Mouse (Mus musculus): Measurements from ENCODE around the gene Stxbp1. TPM values are rescaled to one million over a fixed set of nuclear protein-coding genes. Genes with fewer than 3 reads are reported as not detected.
"Not testable (repeated sequence)": the region's sequence is repeated elsewhere in the genome, so short reads cannot be mapped to it uniquely, and the experiment has no call there.

The Stxbp1 gene
- total RNA-seq, 2 experiments from 2014 or later: 10.1 to 14.3 TPM

GRCm38 (mm10) chr2:32874951-32875674 lies 28.1 kb upstream of the Stxbp1 start:
- DNase-seq: no peak
- intact Hi-C loops (cut with DNase I): no loop called here

- no peak for DNase-seq
- intact Hi-C loops (cut with DNase I): no loop called here
Measured at GRCm38 (mm10) chr2:32874070-32874469, 27.0 kb upstream of the Stxbp1 start.

DNA sequence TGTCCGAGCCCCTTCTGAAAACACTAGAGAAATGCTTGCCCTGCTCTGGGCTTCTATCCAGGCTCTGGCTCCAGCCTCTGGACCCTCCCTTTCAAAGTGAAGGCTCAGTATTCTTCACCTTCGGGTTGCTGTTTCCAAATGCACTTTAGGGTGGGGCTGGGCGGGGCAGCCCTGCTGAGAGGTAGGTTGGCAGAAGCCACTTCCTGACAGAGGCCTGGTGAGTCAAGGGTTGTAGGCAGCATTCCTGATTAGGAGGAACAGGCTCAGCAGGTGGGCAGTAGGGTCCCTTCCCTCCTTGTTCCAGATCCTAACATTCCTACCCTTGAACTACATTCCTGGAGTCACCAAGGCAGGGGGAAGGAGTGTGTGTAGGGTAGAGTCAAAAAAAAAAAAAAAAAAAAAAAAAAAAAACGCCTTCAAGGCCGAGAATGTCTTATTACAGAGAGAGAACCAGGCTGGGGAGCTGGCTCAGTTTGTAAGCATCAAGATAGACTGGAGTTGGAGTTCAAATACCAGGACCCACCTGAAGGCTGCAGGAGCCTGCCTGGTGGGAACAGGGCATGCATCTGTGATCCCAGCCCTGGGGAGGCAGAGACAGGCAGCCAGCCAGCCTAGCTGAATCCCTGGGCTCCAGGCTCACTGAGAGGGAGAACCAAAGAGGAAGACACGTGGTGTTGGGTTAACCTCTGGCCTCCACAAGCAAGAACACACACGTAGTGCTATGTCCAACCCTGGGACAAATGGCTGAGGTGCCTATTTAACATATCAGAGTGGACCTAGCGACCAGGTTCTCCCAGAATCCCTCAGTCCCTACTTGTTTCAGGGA lies 23.4 kb upstream of the Stxbp1 start:
- intact Hi-C loops (cut with DNase I): no loop called here
- DNase-seq: no peak

GRCm38 (mm10) chr2:32869721-32870274 lies 22.8 kb upstream of the Stxbp1 start:
- DNase-seq: no peak
- intact Hi-C loops (cut with DNase I): no loop called here

DNA sequence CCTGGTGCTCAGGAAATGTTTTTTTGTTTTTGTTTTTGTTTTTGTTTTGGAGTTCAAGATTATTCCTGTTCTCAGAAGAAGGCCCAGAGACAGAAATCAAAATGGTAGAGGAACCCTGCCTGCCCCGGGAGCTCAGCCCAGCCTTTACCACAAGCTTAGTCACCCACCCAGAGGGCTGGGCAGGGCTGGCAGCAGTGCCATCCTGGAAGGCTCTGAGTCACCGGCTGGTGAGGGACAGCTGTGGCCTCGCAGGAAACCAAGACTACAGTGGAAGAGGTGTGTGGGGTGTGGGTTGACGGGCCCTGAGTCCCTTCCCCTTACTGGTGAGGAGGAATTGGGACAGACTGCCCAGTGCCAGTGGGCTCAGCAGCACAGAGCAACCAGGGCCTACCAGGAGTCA lies 20.3 kb upstream of the Stxbp1 start:
- no peak for DNase-seq
- intact Hi-C loops (cut with DNase I): no loop called here

DNA sequence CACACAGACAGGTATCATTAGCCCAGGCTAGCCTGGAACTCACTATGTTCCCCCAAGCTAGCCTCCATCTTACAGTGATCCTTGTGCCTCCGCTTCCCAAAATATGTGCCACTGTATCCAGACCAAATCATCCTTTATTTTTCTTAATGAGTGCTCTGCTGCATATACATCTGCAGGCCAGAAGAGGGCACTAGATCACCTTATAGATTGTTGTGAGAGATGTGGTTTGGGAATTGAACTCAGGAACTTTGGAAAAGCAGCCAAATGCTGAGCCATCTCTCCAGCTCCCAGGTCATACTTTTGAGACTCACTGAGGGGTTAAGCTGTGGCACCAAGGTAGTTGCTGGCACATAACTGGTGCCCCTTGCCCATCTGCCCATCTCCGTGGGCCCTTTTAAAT lies 17.7 kb upstream of the Stxbp1 start:
- intact Hi-C loops (cut with DNase I): loop anchor here (1.0 kb wide), 2 partner anchors 48 to 64 kb away; no protein-coding TSS in a partner anchor
- no peak for DNase-seq

DNA sequence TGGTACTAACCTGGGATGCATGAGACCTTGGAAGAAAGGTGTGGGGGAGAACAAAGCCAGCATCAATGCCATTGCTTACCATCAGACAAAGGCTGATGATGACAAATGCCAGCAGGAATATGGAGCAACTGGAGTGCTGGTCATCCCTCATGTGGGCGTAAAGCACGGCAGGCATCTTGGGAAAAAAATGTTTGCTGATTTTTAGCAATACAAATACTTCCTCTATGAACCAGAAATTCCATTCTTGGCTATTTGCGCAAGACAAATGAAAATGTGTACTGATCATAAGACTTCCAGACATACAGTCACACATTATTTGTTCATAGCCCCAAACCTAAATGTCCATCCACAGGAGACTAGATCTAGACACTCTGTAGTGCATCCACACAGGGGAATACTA lies 16.3 kb upstream of the Stxbp1 start:
- no peak for DNase-seq
- intact Hi-C loops (cut with DNase I): no loop called here

DNA sequence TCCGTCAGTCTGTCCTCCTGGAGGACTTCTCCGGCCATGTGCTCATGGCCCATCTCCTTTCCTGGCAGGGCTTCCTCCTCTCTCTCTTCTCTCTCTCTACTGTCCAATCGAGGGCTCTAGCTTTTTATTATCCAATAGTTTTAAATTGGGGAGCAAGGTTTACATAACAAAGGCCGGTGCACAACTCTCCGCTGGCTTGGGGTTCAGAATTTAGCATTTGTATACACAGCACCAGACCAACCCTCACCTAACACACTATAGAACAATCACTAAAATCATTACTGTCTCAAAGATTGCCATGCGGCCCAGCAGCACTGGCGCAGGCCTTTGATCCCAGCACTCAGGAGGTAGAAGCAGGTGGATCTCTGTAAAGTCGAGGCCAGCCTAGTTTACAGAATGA lies 13.8 kb upstream of the Stxbp1 start:
- intact Hi-C loops (cut with DNase I): no loop called here
- DNase-seq: no peak

DNA sequence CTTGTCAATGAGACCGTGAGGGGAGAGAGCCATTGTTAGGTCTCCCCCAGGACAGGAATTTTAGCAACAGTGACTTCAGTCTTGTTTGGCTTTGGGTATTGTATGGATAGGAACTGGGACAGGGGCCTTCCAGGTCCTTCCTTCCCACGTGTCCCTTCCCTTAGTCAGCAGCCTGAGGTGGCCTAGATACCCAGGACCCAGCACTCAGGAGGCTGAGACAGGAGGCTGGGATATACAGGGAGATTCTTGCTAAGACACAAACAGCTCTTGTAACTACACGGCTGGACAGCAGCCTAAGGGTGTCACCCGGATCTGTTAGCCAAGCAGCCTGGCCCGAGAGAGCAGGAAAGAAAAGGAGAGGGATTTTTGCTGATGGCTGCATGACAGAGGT lies 12.6 kb upstream of the Stxbp1 start:
- DNase-seq: no peak
- intact Hi-C loops (cut with DNase I): loop anchor here (1.0 to 10.0 kb wide), 2 partner anchors 69 to 235 kb away; partner anchors contain the start of gene Ak1

DNA sequence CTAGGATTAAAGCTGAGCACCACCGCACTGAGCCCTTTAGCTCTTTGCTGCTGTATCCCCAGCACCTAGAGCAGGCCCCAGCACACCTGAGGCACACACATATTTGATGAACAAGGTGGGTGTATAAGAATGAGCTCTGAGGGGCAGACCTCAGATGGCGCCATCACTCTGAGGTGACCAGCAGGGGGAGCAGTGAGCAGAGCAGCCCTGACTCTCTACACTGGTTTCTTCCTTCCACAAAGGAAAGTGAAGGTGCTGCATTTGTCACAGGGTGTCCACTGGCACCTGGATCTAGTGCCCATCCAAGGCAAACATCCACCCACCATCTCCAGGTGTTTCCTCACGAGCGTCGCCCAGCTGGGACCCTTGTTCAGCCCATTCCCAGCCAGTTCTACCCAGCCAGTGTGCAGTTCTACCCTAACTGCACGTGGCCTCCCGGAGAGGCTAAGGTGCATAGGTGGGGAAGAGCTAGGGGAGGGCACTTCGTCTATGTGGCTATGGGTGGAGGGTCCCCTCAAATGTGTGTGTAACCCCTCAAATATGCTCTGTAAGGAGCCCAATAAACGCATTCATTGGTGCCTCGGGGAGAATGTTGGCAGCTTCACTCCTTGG lies 12.1 kb upstream of the Stxbp1 start:
- intact Hi-C loops (cut with DNase I): loop anchor here (1.0 to 10.0 kb wide), 2 partner anchors 69 to 234 kb away; partner anchors contain the start of gene Ak1
- peak; percentile 63 to 74 for DNase-seq

GRCm38 (mm10) chr2:32857584-32857983 lies 10.5 kb upstream of the Stxbp1 start:
- intact Hi-C loops (cut with DNase I): loop anchor here (10.0 kb wide), 1 partner anchor 233 kb away; the partner anchor contains the start of gene Ak1

GRCm38 (mm10) chr2:32855790-32856465 lies 8.9 kb upstream of the Stxbp1 start:
- DNase-seq: no peak
- intact Hi-C loops (cut with DNase I): loop anchor here (10.0 kb wide), 1 partner anchor 231 kb away; the partner anchor contains the start of gene Ak1

More at GRCm38 (mm10) chr2:32857584-32857983, 10.5 kb upstream of the Stxbp1 start:
- peak; percentile 83 for DNase-seq

GRCm38 (mm10) chr2:32855046-32855785 lies 8.2 kb upstream of the Stxbp1 start:
- no peak for DNase-seq
- intact Hi-C loops (cut with DNase I): loop anchor here (10.0 kb wide), 1 partner anchor 230 kb away; the partner anchor contains the start of gene Ak1

DNA sequence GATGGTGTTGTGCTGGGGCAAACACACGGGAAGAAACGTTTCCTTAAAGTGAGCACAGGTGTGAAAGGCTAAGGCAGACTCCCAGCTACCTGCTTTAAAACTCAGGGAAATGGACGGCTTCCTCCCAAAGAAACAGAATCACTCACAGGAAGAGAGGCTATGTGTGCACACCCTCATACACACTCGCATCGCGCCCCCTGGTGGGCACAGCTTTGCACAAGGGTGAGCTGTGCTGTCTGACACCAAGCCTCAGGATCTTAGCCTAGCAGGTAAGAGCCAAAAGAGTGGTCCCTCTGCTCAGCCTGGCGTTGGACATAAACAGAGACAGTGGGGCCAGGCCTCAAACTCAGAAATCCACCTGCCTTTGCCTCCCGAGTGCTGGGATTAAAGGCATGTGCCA lies 7.2 kb upstream of the Stxbp1 start:
- peak; percentile 89 to 95 for DNase-seq
- intact Hi-C loops (cut with DNase I): loop anchor here (1.0 to 10.0 kb wide), 4 partner anchors 33 to 229 kb away; partner anchors contain the start of genes Ak1 and Cdk9

DNA sequence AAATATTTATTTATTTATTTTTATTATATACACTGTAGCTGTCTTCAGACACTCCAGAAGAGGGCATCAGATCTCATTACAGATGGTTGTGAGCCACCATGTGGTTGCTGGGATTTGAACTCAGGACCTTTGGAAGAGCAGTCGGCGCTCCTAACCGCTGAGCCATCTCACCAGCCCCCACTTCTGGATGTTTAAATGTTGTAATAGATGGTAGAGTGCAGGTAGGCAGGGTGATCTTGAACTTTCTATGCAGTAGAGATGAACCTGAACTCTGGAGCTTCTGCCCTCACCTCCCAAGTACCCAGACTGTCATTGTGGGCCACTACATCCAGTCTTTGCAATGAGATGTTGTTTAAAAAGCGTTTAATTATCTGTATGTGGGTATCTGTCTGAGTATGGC lies 6.7 kb upstream of the Stxbp1 start:
- not testable (repeated sequence) for DNase-seq
- intact Hi-C loops (cut with DNase I): loop anchor here (1.0 to 10.0 kb wide), 4 partner anchors 32 to 229 kb away; partner anchors contain the start of genes Ak1 and Cdk9

DNA sequence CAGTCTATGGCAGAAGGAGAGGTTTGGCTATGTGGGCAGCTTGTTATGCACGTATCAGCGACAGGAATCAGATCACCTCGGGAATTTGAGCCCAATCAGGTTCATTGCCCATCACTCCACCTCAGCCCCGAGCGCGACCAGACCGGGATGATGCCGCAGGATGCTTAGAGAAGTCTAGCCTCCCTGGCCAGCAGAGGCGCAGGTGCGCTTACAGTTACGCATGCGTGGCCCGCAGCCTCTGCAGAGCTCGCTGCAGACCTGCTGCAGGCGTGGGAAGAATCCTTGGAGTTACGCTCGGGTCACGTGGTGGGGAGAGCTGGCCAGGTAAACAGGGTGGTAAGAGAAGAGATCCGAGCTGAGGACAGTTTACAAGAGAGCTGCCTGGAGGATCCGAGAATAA lies 5.1 kb upstream of the Stxbp1 start:
- intact Hi-C loops (cut with DNase I): loop anchor here (5.0 to 10.0 kb wide), 2 partner anchors 140 to 227 kb away; partner anchors contain the start of genes Ak1 and Cdk9
- DNase-seq: no peak

DNA sequence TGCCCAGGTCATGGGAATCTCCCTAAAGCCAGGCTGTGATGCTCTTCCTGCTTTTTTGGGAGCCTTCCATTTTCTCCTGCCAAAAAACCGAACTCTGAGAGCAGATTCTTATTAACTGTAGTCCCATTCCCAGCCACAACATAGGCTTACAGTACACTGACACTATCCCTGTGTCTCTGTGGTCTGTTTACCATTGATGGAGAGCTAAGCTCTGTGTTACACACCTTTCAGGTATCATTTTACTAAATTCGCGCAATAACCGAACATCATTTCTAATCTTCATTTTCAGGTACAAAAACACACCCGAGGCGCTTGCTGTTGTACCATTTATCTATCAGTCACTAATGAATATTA lies 400 bp upstream of the Stxbp1 start:
- intact Hi-C loops (cut with DNase I): no loop called here
- no peak for DNase-seq

DNA sequence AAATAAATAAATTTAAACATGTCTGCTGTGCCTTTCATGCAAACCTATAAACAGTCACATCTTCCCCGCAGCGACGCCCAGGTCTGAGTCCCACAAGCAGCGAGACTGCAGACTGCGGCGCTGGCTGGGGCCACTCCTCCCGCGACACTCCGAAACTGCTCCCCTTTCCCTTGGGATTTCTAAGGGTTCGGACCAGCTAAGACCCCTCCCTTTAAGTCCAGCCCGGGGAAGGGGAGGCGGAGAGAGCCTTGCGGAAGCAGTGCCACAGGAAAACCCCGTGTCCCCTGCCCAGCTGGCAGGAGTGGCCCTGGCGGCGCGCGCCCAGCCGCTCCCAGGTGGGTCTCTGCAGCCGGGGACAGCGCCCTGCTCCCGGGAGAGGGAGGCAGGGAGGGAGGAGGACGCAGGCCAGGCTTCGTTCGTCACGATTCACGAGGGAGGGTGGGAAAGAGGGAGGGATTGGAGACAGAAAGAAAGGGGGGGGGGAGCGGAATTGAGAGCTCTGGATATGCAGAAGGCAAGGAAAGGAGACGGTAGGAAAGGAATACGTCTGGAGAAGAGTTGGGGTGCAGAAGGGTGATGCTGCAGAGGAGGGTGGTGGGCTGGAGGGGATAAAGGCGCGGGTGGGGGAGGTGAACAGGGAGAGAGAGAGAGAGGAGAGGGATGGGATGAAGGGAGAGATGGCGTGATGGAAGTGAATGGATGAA lies 792 bp downstream of the Stxbp1 start:
- DNase-seq: peak; percentile 66 to 80
- intact Hi-C loops (cut with DNase I): no loop called here
